Mouse (Mus musculus) heart, embryonic 12.5 days (tissue): ENCODE measurements around the gene Ddias. TPM values are rescaled to one million over a fixed set of nuclear protein-coding genes. Genes with fewer than 3 reads are reported as not detected.
"Not testable (repeated sequence)": the region's sequence is repeated elsewhere in the genome, so short reads cannot be mapped to it uniquely, and the experiment has no call there.

Source experiments
- ATAC-seq: fragments of 200-750 bp; cut with Nextera tagmentation; 2 replicates; pipeline ENCODE4 v1.8.0; 2017; ENCODE audit warnings: moderate TSS enrichment, moderate library complexity; ENCODE audit not compliant: insufficient number of reproducible peaks, low FRiP score
- H3K27ac ChIP-seq: fragments of 300-500 bp; sonication (generic); 2 replicates; pipeline ENCODE4 v1.5.1; 2016; ENCODE audit warnings: mild to moderate bottlenecking, moderate library complexity; ENCODE audit not compliant: poor library complexity, severe bottlenecking
- H3K27me3 ChIP-seq: fragments of 300-500 bp; sonication (generic); replicated peaks from 2 replicates; pipeline ENCODE4 v1.6.1; 2016; ENCODE audit warnings: mild to moderate bottlenecking, moderate library complexity
- H3K36me3 ChIP-seq: fragments of 300-500 bp; sonication (generic); 2 replicates; pipeline ENCODE4 v1.6.1; 2016; ENCODE audit warnings: mild to moderate bottlenecking, moderate library complexity
- H3K4me1 ChIP-seq: fragments of 300-500 bp; sonication (generic); replicated peaks from 2 replicates; pipeline ENCODE4 v1.6.1; 2016; ENCODE audit warnings: mild to moderate bottlenecking
- H3K4me2 ChIP-seq: fragments of 300-500 bp; sonication (generic); 2 replicates; pipeline ENCODE4 v1.6.1; 2016; ENCODE audit warnings: mild to moderate bottlenecking, moderate library complexity
- H3K4me3 ChIP-seq: fragments of 300-500 bp; sonication (generic); 2 replicates; pipeline ENCODE4 v1.5.1; 2016; ENCODE audit warnings: mild to moderate bottlenecking
- H3K9ac ChIP-seq: fragments of 300-500 bp; sonication (generic); 2 replicates; pipeline ENCODE4 v1.6.1; 2016; ENCODE audit warnings: mild to moderate bottlenecking, moderate library complexity
- H3K9me3 ChIP-seq: fragments of 300-500 bp; sonication (generic); replicated peaks from 2 replicates; pipeline ENCODE4 v1.6.1; 2016; ENCODE audit warnings: mild to moderate bottlenecking, moderate library complexity
- WGBS: fragments of 180-500 bp; shearing (Covaris S2); methylation state at CpG from one replicate; pipeline ENCODE4 v1.1.7; 2016; 5-methylcytosine and 5-hydroxymethylcytosine counted together
- polyA plus RNA-seq: library from polyadenylated mRNA; unstranded; fragments of >200 nt; fragmentation: Nextera tagmentation; extraction: Ambion mirVana; gene quantifications from 2 replicates; pipeline ENCODE4 v1.2.1, GENCODE M21; 2016

Gene Ddias
- 11.6 and 12.6 TPM in 2 replicates for polyA plus RNA-seq

DNA sequence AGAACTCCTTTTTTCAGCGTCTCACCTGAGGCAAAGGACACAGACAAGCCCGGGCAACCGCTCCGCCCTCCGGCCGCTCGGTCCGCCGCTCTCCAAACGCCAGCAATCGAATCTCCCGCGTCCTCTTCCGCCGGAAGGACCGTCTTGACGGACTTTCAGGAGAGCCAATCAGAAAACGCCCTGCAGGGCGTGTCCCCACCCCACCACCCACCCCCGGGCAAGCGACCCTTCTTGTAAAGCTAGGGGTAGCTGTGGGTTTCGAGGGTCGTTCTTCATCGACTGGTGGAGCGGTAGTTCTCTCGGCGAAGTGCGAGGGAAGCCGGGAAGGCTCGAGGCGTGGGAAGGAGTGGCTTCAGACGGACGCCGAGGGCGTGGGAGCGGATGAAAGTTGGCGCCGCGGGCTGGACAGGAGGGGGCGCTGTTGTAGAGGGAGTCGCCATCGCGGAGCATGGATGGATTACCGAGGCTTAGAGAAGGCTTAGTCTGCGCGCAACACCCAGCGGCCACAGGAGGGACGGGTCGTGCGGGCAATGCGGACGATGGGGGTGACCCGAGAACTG is at the start of gene Ddias, which contains the start of gene Prcp:
Ddias (minus strand) TSS at position 132 of the 560 bp plus-strand sequence.
Prcp (plus strand) TSS at position 355 of the 560 bp plus-strand sequence.
- 0 out of 2 replicates have a peak, but pooled peaks cover 6% of the 10 kb centered on the region for H3K36me3 ChIP-seq
- H3K9me3 ChIP-seq: no peaks in the 10 kb centered on the region
- H3K9ac ChIP-seq: peak within 1 kb of the TSS; percentile 85
- peak within 1 kb of the TSS; percentile 57 for H3K4me3 ChIP-seq
- H3K27ac ChIP-seq: peak within 1 kb of the TSS; percentile 98
- under 1% methylated on average over 53 of the region's 53 CpGs for WGBS
- H3K27me3 ChIP-seq: no peaks in the 10 kb centered on the region
- peaks cover 13% of the 10 kb centered on the region for H3K4me1 ChIP-seq
- peak; percentile 86 for ATAC-seq
- peak within 1 kb of the TSS; percentile 88 for H3K4me2 ChIP-seq

GRCm38 (mm10) chr7:92920857-92921172 is 46.8 kb upstream of the Ddias start:
- Histone ChIP-seq H3K4me3 (no peak overlapping the region), H3K9me3 (no peaks in the 10 kb centered on the region), H3K27ac (no peak overlapping the region), H3K27me3 (no peaks in the 10 kb centered on the region), H3K4me2 (no peak overlapping the region), H3K4me1 (no peaks in the 10 kb centered on the region), H3K36me3 (no peaks in the 10 kb centered on the region), H3K9ac (no peak overlapping the region)
- ATAC-seq: no peak
- WGBS: 73% methylated on average over 2 of the region's 2 CpGs

GRCm38 (mm10) chr7:92920172-92920856 is 46.3 kb upstream of the Ddias start:
- Histone ChIP-seq H3K27me3 (no peaks in the 10 kb centered on the region), H3K4me3 (no peak overlapping the region), H3K9ac (no peak overlapping the region), H3K9me3 (no peaks in the 10 kb centered on the region), H3K4me2 (no peak overlapping the region), H3K4me1 (no peaks in the 10 kb centered on the region), H3K36me3 (no peaks in the 10 kb centered on the region), H3K27ac (no peak overlapping the region)
- WGBS: 74% methylated on average over 6 of the region's 6 CpGs
- no peak for ATAC-seq

- not testable (repeated sequence) for H3K4me2 ChIP-seq, H3K36me3 ChIP-seq, H3K9ac ChIP-seq, H3K4me3 ChIP-seq, H3K4me1 ChIP-seq, H3K27me3 ChIP-seq, H3K9me3 ChIP-seq, H3K27ac ChIP-seq
- 46% methylated on average over 7 of the region's 7 CpGs for WGBS
- ATAC-seq: peak; percentile 64
Measured at GRCm38 (mm10) chr7:92904285-92904684, 30.2 kb upstream of the Ddias start.

DNA sequence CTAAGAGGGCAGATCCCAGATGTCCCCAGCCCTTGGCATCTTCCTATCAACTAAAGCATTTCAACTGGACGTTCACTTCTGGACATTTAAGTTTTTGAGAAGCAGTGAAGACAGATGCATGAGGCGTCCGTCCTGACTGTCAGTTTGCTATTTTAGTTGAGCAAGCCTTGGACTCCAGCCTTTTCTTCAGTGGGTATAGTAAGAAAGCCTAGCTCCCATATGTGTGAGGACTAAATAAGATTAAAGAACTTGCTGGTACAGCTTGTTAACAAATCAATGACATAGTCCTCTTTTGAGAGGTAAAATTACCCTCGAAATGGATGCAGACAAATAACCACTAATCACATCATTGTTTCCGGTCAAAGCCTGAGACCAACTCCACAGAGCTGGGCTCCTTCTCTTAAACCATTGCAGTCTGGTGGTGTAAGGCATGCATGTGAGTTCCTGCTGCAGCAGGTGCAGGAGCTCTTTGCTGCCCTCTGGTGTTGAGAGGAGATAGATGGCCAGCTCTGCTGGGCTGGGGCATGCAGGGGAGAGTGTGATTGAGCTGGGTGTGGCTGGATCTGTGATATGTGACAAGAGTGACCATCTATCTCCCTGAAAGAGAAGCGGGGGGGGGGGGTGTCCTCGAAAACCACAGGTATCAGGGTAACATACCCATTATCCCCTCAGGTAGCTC is 29.5 kb upstream of the Ddias start:
- Histone ChIP-seq H3K36me3 (no peaks in the 10 kb centered on the region), H3K27ac (no peak overlapping the region), H3K4me2 (no peak overlapping the region), H3K9ac (no peak overlapping the region), H3K9me3 (no peaks in the 10 kb centered on the region), H3K4me1 (no peaks in the 10 kb centered on the region), H3K27me3 (no peaks in the 10 kb centered on the region), H3K4me3 (no peak overlapping the region)
- WGBS: 41% methylated on average over 7 of the region's 7 CpGs
- peak; percentile 80 for ATAC-seq

DNA sequence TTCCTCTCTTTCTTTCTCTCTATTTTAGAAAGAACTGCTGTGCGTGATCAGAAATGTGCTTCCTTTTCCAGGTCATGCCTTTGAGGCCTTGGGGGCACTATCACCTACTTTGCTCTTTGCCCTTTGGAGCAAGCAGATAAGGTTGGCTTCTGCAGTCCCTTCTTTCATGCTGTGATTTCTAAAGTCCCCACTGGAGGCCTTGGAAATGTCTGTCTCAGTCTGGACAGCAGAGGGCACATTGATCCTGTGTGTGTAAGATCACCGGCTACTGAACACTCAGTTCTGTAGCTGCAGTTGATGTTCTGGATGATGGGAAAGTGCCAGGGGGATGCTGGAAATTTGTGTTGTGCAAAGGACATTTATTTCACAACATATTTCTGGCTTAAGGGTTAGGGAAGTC is 23.0 kb upstream of the Ddias start:
- Histone ChIP-seq H3K4me3 (no peak overlapping the region), H3K4me2 (no peak overlapping the region), H3K9ac (no peak overlapping the region), H3K27ac (no peak overlapping the region), H3K4me1 (no peaks in the 10 kb centered on the region), H3K36me3 (no peaks in the 10 kb centered on the region), H3K27me3 (no peaks in the 10 kb centered on the region), H3K9me3 (no peaks in the 10 kb centered on the region)
- no peak for ATAC-seq
- 27% methylated on average over 2 of the region's 2 CpGs for WGBS

DNA sequence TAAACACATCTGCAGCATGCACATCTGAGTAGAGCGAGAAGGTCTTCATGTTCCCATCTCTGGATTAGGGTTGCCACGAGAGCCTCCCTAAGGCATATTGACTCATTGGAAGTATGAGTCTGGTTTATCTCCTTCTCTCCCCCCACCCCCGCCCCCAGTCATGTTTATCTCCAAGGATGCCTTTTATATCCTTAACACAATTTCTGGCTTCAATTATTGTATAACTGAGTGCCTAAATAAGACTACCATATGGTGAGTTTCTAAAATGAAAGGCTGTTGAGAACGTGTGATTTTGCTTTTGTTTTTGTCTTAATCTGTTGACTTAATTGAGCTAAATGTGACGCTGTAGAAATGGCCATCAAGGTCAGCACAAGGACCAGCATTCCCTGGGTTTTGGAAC is 22.0 kb upstream of the Ddias start:
- Histone ChIP-seq H3K4me1 (0 out of 2 replicates have a peak, but pooled peaks cover under 1% of the 10 kb centered on the region), H3K27ac (no peak overlapping the region), H3K27me3 (no peaks in the 10 kb centered on the region), H3K4me3 (no peak overlapping the region), H3K9me3 (no peaks in the 10 kb centered on the region), H3K36me3 (no peaks in the 10 kb centered on the region), H3K4me2 (no peak overlapping the region), H3K9ac (no peak overlapping the region)
- 64% methylated on average over 5 of the region's 5 CpGs for WGBS
- no peak for ATAC-seq

GRCm38 (mm10) chr7:92893478-92893877 is 19.4 kb upstream of the Ddias start:
- no peak overlapping the region for H3K9ac ChIP-seq
- 42% methylated on average over 3 of the region's 3 CpGs for WGBS
- H3K36me3 ChIP-seq: no peaks in the 10 kb centered on the region

DNA sequence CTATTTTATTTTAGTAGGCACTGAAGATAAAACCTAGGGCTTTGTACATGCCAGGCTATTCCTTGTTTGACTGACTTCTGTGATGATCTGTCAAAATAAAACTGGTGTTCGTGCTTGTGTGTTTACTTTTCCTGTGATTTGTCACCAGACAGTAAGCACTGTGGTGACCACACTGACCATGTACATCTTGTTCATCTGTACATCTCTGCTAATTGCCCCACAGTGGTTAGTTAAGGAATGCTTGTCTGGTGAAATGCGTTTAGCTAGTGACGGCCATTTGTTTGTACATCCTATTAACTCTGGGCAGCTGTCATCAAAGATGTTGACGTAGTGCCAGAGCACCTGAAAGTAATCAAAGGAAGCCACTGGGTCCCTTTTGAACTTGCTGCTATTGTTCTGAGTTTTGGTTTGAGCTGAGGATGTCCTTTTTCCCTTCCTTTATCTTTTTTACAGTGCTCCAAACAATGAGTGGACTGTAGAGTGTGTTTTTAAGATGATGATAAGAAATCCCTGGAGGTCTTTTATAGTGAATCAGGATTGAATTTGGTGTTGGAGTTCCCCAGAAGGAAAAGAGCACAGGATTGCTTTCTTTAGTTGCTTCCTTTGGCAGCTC is 16.7 kb upstream of the Ddias start:
- Histone ChIP-seq H3K27ac (no peak overlapping the region), H3K4me1 (peaks cover 12% of the 10 kb centered on the region), H3K9me3 (no peaks in the 10 kb centered on the region), H3K9ac (no peak overlapping the region), H3K27me3 (no peaks in the 10 kb centered on the region), H3K36me3 (no peaks in the 10 kb centered on the region), H3K4me3 (no peak overlapping the region), H3K4me2 (no peak overlapping the region)
- 29% methylated on average over 4 of the region's 4 CpGs for WGBS
- no peak for ATAC-seq

More at GRCm38 (mm10) chr7:92893478-92893877, 19.4 kb upstream of the Ddias start:
- H3K27ac ChIP-seq: no peak overlapping the region
- H3K4me3 ChIP-seq: no peak overlapping the region
- H3K9me3 ChIP-seq: no peaks in the 10 kb centered on the region
- H3K4me1 ChIP-seq: 0 out of 2 replicates have a peak, but pooled peaks cover 6% of the 10 kb centered on the region
- H3K4me2 ChIP-seq: no peak overlapping the region
- no peaks in the 10 kb centered on the region for H3K27me3 ChIP-seq
- ATAC-seq: no peak

- H3K27me3 ChIP-seq: no peaks in the 10 kb centered on the region
- no peak overlapping the region for H3K4me2 ChIP-seq
- peaks cover 12% of the 10 kb centered on the region for H3K4me1 ChIP-seq
- H3K27ac ChIP-seq: no peak overlapping the region
- H3K9me3 ChIP-seq: no peaks in the 10 kb centered on the region
- H3K9ac ChIP-seq: no peak overlapping the region
- 56% methylated on average over 1 of the region's 1 CpGs for WGBS
- ATAC-seq: no peak
- no peaks in the 10 kb centered on the region for H3K36me3 ChIP-seq
- H3K4me3 ChIP-seq: no peak overlapping the region
Measured at GRCm38 (mm10) chr7:92890211-92890610, 16.2 kb upstream of the Ddias start.

DNA sequence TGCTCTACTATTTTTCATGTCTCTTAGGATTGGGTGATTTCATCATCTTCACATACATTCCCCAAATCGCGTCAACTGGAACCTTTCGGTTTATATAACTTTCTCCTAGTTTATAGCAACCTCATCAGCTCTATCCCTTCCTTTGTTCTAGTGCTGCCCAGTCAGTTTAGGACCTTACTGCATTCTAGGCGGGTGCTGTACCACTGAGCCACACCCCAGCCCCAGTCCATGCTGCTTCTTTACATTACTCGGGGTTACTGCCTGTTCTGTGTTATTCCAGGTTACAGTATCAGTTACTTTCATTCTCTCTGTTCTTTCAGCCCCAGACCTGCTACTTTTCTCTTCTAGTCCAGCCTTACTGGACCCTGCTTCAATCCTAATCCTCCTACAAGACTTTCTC is 13.2 kb upstream of the Ddias start:
- Histone ChIP-seq H3K36me3 (no peaks in the 10 kb centered on the region), H3K9me3 (no peaks in the 10 kb centered on the region), H3K27me3 (no peaks in the 10 kb centered on the region), H3K4me1 (peaks cover 12% of the 10 kb centered on the region), H3K27ac (no peak overlapping the region), H3K9ac (no peak overlapping the region), H3K4me2 (no peak overlapping the region), H3K4me3 (no peak overlapping the region)
- ATAC-seq: no peak
- whole genome bisulfite sequencing: 90% methylated on average over 5 of the region's 5 CpGs
